Mouse (Mus musculus) midbrain, embryonic 13.5 days (tissue): ENCODE measurements around the gene Gtpbp6. TPM values are rescaled to one million over a fixed set of nuclear protein-coding genes. Genes with fewer than 3 reads are reported as not detected.
"Not testable (repeated sequence)": the region's sequence is repeated elsewhere in the genome, so short reads cannot be mapped to it uniquely, and the experiment has no call there.

Experiments
- ATAC-seq: fragments of 200-750 bp; cut with Nextera tagmentation; 2 replicates; pipeline ENCODE4 v1.8.0; 2017; ENCODE audit warnings: mild to moderate bottlenecking, moderate TSS enrichment, moderate library complexity
- H3K27ac ChIP-seq: fragments of 300-500 bp; sonication (generic); 2 replicates; pipeline ENCODE4 v1.5.1; 2015; ENCODE audit warnings: inconsistent platforms, mild to moderate bottlenecking, moderate library complexity
- H3K27me3 ChIP-seq: fragments of 300-500 bp; sonication (generic); 2 replicates; pipeline ENCODE4 v1.6.1; 2015; ENCODE audit warnings: mild to moderate bottlenecking, inconsistent platforms
- H3K36me3 ChIP-seq: fragments of 300-500 bp; sonication (generic); 2 replicates; pipeline ENCODE4 v1.6.1; 2015; ENCODE audit warnings: mild to moderate bottlenecking, inconsistent platforms
- H3K4me1 ChIP-seq: fragments of 300-500 bp; sonication (generic); replicated peaks from 2 replicates; pipeline ENCODE4 v1.6.1; 2015; ENCODE audit warnings: inconsistent platforms
- H3K4me2 ChIP-seq: fragments of 300-500 bp; sonication (generic); replicated peaks from 2 replicates; pipeline ENCODE4 v1.6.1; 2015; ENCODE audit warnings: moderate library complexity, mild to moderate bottlenecking, inconsistent platforms
- H3K4me3 ChIP-seq: fragments of 300-500 bp; sonication (generic); replicated peaks from 2 replicates; pipeline ENCODE4 v1.5.1; 2015; ENCODE audit warnings: mild to moderate bottlenecking, inconsistent platforms
- H3K9ac ChIP-seq: fragments of 300-500 bp; sonication (generic); replicated peaks from 2 replicates; pipeline ENCODE4 v1.6.1; 2015; ENCODE audit warnings: mild to moderate bottlenecking, inconsistent platforms
- H3K9me3 ChIP-seq: fragments of 300-500 bp; sonication (generic); 2 replicates; pipeline ENCODE4 v1.6.1; 2016; ENCODE audit warnings: mild to moderate bottlenecking, inconsistent platforms
- WGBS: fragments of 180-500 bp; shearing (Covaris S2); methylation state at CpG from one replicate; pipeline ENCODE4 v1.1.7; 2015; 5-methylcytosine and 5-hydroxymethylcytosine counted together
- polyA plus RNA-seq: library from polyadenylated mRNA; unstranded; fragments of >200 nt; fragmentation: Nextera tagmentation; extraction: Ambion mirVana; gene quantifications from 2 replicates; pipeline ENCODE4 v1.2.1, GENCODE M21; 2015

Gene Gtpbp6
- polyA plus RNA-seq, 1 experiment from 2014 or later, result 52.6 TPM

GRCm38 (mm10) chr5:110094847-110095213, 13.2 kb downstream of the Gtpbp6 start:
- peak; percentile 15 for ATAC-seq
- H3K27ac ChIP-seq, result no peak overlapping the region
- 6% methylated on average over 4 of the region's 4 CpGs for WGBS

GRCm38 (mm10) chr5:110094030-110094846, 13.8 kb downstream of the Gtpbp6 start, which contains the start of gene Gm35315:
Gm35315 (minus strand) TSS chr5:110094420.
- peak; percentile 97 for ATAC-seq
- H3K9me3 ChIP-seq, result no peaks in the 10 kb centered on the region
- H3K4me2 ChIP-seq, result peak within 1 kb of the TSS; percentile 69
- H3K4me1 ChIP-seq, result 0 out of 2 replicates have a peak, but pooled peaks cover 6% of the 10 kb centered on the region
- WGBS, result 1% methylated on average over 25 of the region's 25 CpGs
- H3K9ac ChIP-seq, result peak within 1 kb of the TSS; percentile 63
- no peaks in the 10 kb centered on the region for H3K36me3 ChIP-seq
- H3K4me3 ChIP-seq, result peak within 1 kb of the TSS; percentile 50
- H3K27ac ChIP-seq, result no peak within 1 kb of the TSS
- H3K27me3 ChIP-seq, result no peaks in the 10 kb centered on the region

More at GRCm38 (mm10) chr5:110094847-110095213, 13.2 kb downstream of the Gtpbp6 start:
- Histone ChIP-seq H3K4me2 (peak overlapping the region; percentile 69), H3K4me1 (0 out of 2 replicates have a peak, but pooled peaks cover 8% of the 10 kb centered on the region), H3K36me3 (no peaks in the 10 kb centered on the region), H3K9me3 (no peaks in the 10 kb centered on the region), H3K9ac (peak overlapping the region; percentile 63), H3K4me3 (peak overlapping the region; percentile 50), H3K27me3 (no peaks in the 10 kb centered on the region)

GRCm38 (mm10) chr5:110091546-110091945, 16.5 kb downstream of the Gtpbp6 start:
- Histone ChIP-seq H3K4me2 (no peak overlapping the region), H3K27me3 (no peaks in the 10 kb centered on the region), H3K9ac (no peak overlapping the region), H3K27ac (no peak overlapping the region), H3K4me3 (no peak overlapping the region), H3K36me3 (no peaks in the 10 kb centered on the region), H3K9me3 (no peaks in the 10 kb centered on the region), H3K4me1 (0 out of 2 replicates have a peak, but pooled peaks cover 6% of the 10 kb centered on the region)
- ATAC-seq, result no peak
- WGBS, result 83% methylated on average over 2 of the region's 2 CpGs

GRCm38 (mm10) chr5:110086161-110086866, 21.7 kb downstream of the Gtpbp6 start:
- Histone ChIP-seq H3K4me2 (no peak overlapping the region), H3K4me1 (no peaks in the 10 kb centered on the region), H3K36me3 (no peaks in the 10 kb centered on the region), H3K27me3 (no peaks in the 10 kb centered on the region), H3K4me3 (no peak overlapping the region), H3K9ac (no peak overlapping the region), H3K9me3 (peaks cover 1% of the 10 kb centered on the region; the same call in 1 of the 2 replicates), H3K27ac (no peak overlapping the region)
- ATAC-seq, result no peak
- WGBS, result 42% methylated on average over 14 of the region's 14 CpGs

GRCm38 (mm10) chr5:110082961-110083360, 25.0 kb downstream of the Gtpbp6 start:
- Histone ChIP-seq H3K27ac (no peak overlapping the region), H3K4me2 (no peak overlapping the region), H3K4me1 (no peaks in the 10 kb centered on the region), H3K9ac (no peak overlapping the region), H3K9me3 (peaks cover 16% of the 10 kb centered on the region), H3K36me3 (peaks cover 9% of the 10 kb centered on the region; the same call in 1 of the 2 replicates), H3K4me3 (no peak overlapping the region), H3K27me3 (no peaks in the 10 kb centered on the region)
- no peak for ATAC-seq
- WGBS, result 80% methylated on average over 4 of the region's 4 CpGs

- not testable (repeated sequence) for H3K9ac ChIP-seq, H3K27me3 ChIP-seq, H3K27ac ChIP-seq, H3K36me3 ChIP-seq, H3K4me3 ChIP-seq, H3K4me2 ChIP-seq, H3K4me1 ChIP-seq, ATAC-seq
- peaks cover 23% of the 10 kb centered on the region for H3K9me3 ChIP-seq
- WGBS, result 81% methylated on average over 2 of the region's 2 CpGs
These were observed 35.6 kb downstream of the Gtpbp6 start, which contains the start of gene Gm17655 for GRCm38 (mm10) chr5:110072413-110072812. Gm17655 (minus strand) TSS chr5:110072513.

- Histone ChIP-seq H3K27ac (peak overlapping the region; percentile 48), H3K27me3 (no peaks in the 10 kb centered on the region), H3K36me3 (no peaks in the 10 kb centered on the region), H3K4me2 (peak overlapping the region; percentile 57), H3K4me3 (peak overlapping the region; percentile 48), H3K9me3 (peaks cover 5% of the 10 kb centered on the region; the same call in 1 of the 2 replicates), H3K9ac (peak overlapping the region; percentile 46), H3K4me1 (no peaks in the 10 kb centered on the region)
- ATAC-seq, result peak; percentile 99
- WGBS, result 3% methylated on average over 19 of the region's 19 CpGs
These were observed 50.2 kb downstream of the Gtpbp6 start for GRCm38 (mm10) chr5:110057637-110058408.

Other genes starting within 250 kb of the Gtpbp6 start
- 0.31 and 0.61 TPM in 2 replicates for gene Gm15446, start 184.8 kb downstream of the Gtpbp6 start, polyA plus RNA-seq
- gene Zfp932, start 111.7 kb downstream of the Gtpbp6 start, polyA plus RNA-seq, result 23.8 and 24.7 TPM in 2 replicates
- gene Gm17655, start 35.7 kb downstream of the Gtpbp6 start, polyA plus RNA-seq, result 6.9 and 7.9 TPM in 2 replicates
- gene Gm35315, start 13.8 kb downstream of the Gtpbp6 start, polyA plus RNA-seq, result 0.61 and 0.93 TPM in 2 replicates
- 2.1 and 2.5 TPM in 2 replicates for gene Plcxd1, start 8.2 kb downstream of the Gtpbp6 start, polyA plus RNA-seq
- gene Zfp605, start 1.9 kb upstream of the Gtpbp6 start, polyA plus RNA-seq, result 16.0 and 16.9 TPM in 2 replicates
- 106 and 111 TPM in 2 replicates for gene Chfr, start 27.6 kb upstream of the Gtpbp6 start, polyA plus RNA-seq
- gene Golga3, start 68.5 kb upstream of the Gtpbp6 start, polyA plus RNA-seq, result 22.5 and 22.7 TPM in 2 replicates
- 23.8 and 31.5 TPM in 2 replicates for gene Ankle2, start 122.8 kb upstream of the Gtpbp6 start, polyA plus RNA-seq
- gene Pgam5, start 161.7 kb upstream of the Gtpbp6 start, polyA plus RNA-seq, result 87.1 and 91.5 TPM in 2 replicates
- 9.2 and 10.2 TPM in 2 replicates for gene Pxmp2, start 178.0 kb upstream of the Gtpbp6 start, polyA plus RNA-seq
- 12.6 and 14.0 TPM in 2 replicates for gene Pole, start 178.1 kb upstream of the Gtpbp6 start, polyA plus RNA-seq
- 3.2 and 3.8 TPM in 2 replicates for gene P2rx2, start 235.0 kb upstream of the Gtpbp6 start, polyA plus RNA-seq
- gene Lrcol1, start 236.5 kb upstream of the Gtpbp6 start, polyA plus RNA-seq, result not detected in 2 replicates